Mouse (Mus musculus) spleen, adult 2 months (tissue): ENCODE results near the gene Fdx1l.

Source experiments
- CTCF ChIP-seq: fragments of 200-500 bp; IDR thresholded peaks from 2 replicates; pipeline ENCODE4 v1.5.1; 2011; ENCODE audit warnings: mild to moderate bottlenecking, inconsistent platforms; ENCODE audit not compliant: insufficient read depth, insufficient read length, insufficient replicate concordance; ENCODE audit errors: extremely low read depth
- POLR2A ChIP-seq: fragments of 200-500 bp; IDR thresholded peaks from 2 replicates; pipeline ENCODE4 v1.6.1; 2011; ENCODE audit warnings: low read depth, low read length, inconsistent platforms

GRCm38 (mm10) chr9:21036666-21037065 lies 36.7 kb downstream of the Fdx1l start:
- TF ChIP-seq CTCF, result no peak
- no peak for TF ChIP-seq POLR2A
